Mouse (Mus musculus): ENCODE measurements at regions not wholly inside any gene's neighbourhood (a gene's known extent, or its start where the extent isn't known, plus 50 kb on each side); places are given as distances from the start of the nearest gene placed in this dataset.

DNA sequence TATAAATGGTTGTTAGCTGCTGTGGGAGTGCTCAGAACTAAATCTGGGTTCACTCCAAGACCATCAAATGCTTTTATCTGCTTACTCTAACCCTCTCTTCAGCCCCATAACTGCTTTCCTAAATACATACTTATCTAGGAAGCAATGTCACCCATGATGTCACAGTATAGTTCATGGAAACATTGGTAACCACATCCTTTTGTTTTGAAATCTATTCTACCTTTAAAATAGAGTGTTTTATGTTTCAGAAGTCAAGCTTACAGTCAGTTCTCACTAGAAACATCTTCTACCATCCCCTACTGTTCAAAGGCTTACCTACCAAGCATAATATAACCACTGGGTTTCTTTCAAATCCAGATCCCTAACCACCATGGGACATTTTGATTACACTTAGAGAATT lies 436.4 kb upstream of the Intu start:
- TF ChIP-seq CTCF (IDR thresholded peaks at IDR 0.05; ENCODE audit: low read depth, low read length) = no peak
- no peak for TF ChIP-seq POLR2A (IDR thresholded peaks at IDR 0.05; ENCODE audit: extremely low read depth, insufficient read depth, low read length)

Measured in liver, adult 2 months (tissue).